Mouse (Mus musculus): Measurements from ENCODE around the gene Mogat2. TPM values are rescaled to one million over a fixed set of nuclear protein-coding genes. Genes with fewer than 3 reads are reported as not detected.

Gene Mogat2
- polyA plus RNA-seq, 1 experiment from 2014 or later, result 1.1 TPM

Other genes starting within 250 kb of the Mogat2 start
- gene Uvrag, start 97.5 kb downstream of the Mogat2 start, polyA plus RNA-seq (2015; fragmentation: Nextera tagmentation; extraction: Ambion mirVana), result 16.0 and 17.7 TPM in 2 replicates
- gene Dgat2, start 55.9 kb downstream of the Mogat2 start, polyA plus RNA-seq (2015; fragmentation: Nextera tagmentation; extraction: Ambion mirVana), result 22.0 and 24.0 TPM in 2 replicates
- gene Map6, start 28.8 kb upstream of the Mogat2 start, polyA plus RNA-seq (2015; fragmentation: Nextera tagmentation; extraction: Ambion mirVana), result 140 and 155 TPM in 2 replicates
- 185 and 203 TPM in 2 replicates for gene Serpinh1, start 114.6 kb upstream of the Mogat2 start, polyA plus RNA-seq (2015; fragmentation: Nextera tagmentation; extraction: Ambion mirVana)
- 45.0 and 55.6 TPM in 2 replicates for gene Gdpd5, start 142.8 kb upstream of the Mogat2 start, polyA plus RNA-seq (2015; fragmentation: Nextera tagmentation; extraction: Ambion mirVana)
- gene Klhl35, start 227.4 kb upstream of the Mogat2 start, polyA plus RNA-seq (2015; fragmentation: Nextera tagmentation; extraction: Ambion mirVana), result 2.5 and 2.9 TPM in 2 replicates
- 405 and 414 TPM in 2 replicates for gene Rps3, start 245.1 kb upstream of the Mogat2 start, polyA plus RNA-seq (2015; fragmentation: Nextera tagmentation; extraction: Ambion mirVana)

Data from midbrain, embryonic 16.5 days (tissue).